Mouse (Mus musculus) heart, embryonic 13.5 days (tissue): Measurements from ENCODE around the gene Zfp341. TPM values are rescaled to one million over a fixed set of nuclear protein-coding genes. Genes with fewer than 3 reads are reported as not detected.
A peak's percentile ranks its signal among the peaks of the same experiment; 100 is the strongest.

Experiments
- ATAC-seq: fragments of 200-750 bp; cut with Nextera tagmentation; 2 replicates; pipeline ENCODE4 v1.8.0; 2017; ENCODE audit warnings: moderate TSS enrichment; ENCODE audit not compliant: insufficient number of reproducible peaks, low FRiP score, low TSS enrichment; ENCODE audit errors: extremely low read depth
- H3K27ac ChIP-seq: fragments of 300-500 bp; sonication (generic); replicated peaks from 2 replicates; pipeline ENCODE4 v1.5.1; 2015; ENCODE audit warnings: moderate library complexity, mild to moderate bottlenecking, inconsistent platforms
- H3K27me3 ChIP-seq: fragments of 300-500 bp; sonication (generic); replicated peaks from 2 replicates; pipeline ENCODE4 v1.6.1; 2015; ENCODE audit warnings: mild to moderate bottlenecking, inconsistent platforms
- H3K36me3 ChIP-seq: fragments of 300-500 bp; sonication (generic); 2 replicates; pipeline ENCODE4 v1.6.1; 2015; ENCODE audit warnings: mild to moderate bottlenecking, inconsistent platforms
- H3K4me1 ChIP-seq: fragments of 300-500 bp; sonication (generic); 2 replicates; pipeline ENCODE4 v1.6.1; 2015; ENCODE audit warnings: inconsistent platforms
- H3K4me2 ChIP-seq: fragments of 300-500 bp; sonication (generic); 2 replicates; pipeline ENCODE4 v1.6.1; 2015; ENCODE audit warnings: inconsistent platforms, mild to moderate bottlenecking, moderate library complexity
- H3K4me3 ChIP-seq: fragments of 300-500 bp; sonication (generic); 2 replicates; pipeline ENCODE4 v1.5.1; 2015; ENCODE audit warnings: moderate library complexity, mild to moderate bottlenecking, inconsistent platforms
- H3K9ac ChIP-seq: fragments of 300-500 bp; sonication (generic); 2 replicates; pipeline ENCODE4 v1.6.1; 2015; ENCODE audit warnings: inconsistent platforms, mild to moderate bottlenecking, moderate library complexity
- H3K9me3 ChIP-seq: fragments of 300-500 bp; sonication (generic); 2 replicates; pipeline ENCODE4 v1.6.1; 2016; ENCODE audit warnings: inconsistent platforms
- WGBS: fragments of 180-500 bp; shearing (Covaris S2); methylation state at CpG from one replicate; pipeline ENCODE4 v1.1.7; 2015; ENCODE audit warnings: mixed read lengths; 5-methylcytosine and 5-hydroxymethylcytosine counted together
- polyA plus RNA-seq: library from polyadenylated mRNA; unstranded; fragments of >200 nt; fragmentation: Nextera tagmentation; extraction: Ambion mirVana; gene quantifications from 2 replicates; pipeline ENCODE4 v1.2.1, GENCODE M21; 2015

Zfp341 gene
- polyA plus RNA-seq, 1 experiment from 2014 or later, result 0.68 TPM

DNA sequence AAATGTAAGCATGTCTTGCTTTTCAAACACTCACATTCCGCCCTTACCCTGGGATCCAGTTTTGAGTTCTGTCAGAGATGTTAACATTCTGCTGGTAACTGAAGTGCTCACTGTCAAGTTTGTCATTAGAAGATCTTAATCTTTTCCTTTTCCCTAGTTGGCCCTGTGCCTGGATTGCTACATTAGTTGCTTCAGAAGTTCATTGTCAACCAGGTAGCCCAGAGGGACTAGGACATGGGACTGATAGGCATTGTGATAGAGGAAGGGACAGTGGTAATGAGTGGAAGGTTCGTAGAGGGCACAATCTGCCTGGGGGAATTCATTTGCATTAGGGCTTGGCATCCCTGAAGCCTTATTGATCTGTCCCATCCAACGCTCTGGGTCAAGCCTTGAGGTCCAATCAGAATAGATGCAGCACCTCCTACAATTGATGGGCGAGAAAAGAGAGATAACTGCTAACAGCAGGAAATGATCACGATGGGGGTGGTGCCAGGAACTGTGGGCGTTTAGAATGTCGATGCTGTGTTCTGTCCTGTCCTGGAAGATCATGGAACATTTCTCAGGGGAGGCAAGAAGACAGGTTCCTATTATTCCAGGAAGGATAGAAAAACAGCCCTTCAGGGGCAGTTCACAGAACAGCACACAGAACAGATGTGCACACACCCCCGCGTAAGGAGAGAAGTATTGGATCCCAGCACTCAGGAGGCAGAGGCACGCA lies 3.9 kb upstream of the Zfp341 start:
- WGBS, result 52% methylated on average over 10 of the region's 10 CpGs

GRCm38 (mm10) chr2:154614841-154615576 lies 1.9 kb downstream of the Zfp341 start:
- ATAC-seq, result no peak
- H3K27ac ChIP-seq, result peak overlapping the region; percentile 28; the same call in 1 of the 2 replicates
- H3K27me3 ChIP-seq, result no peaks in the 10 kb centered on the region
- 59% methylated on average over 19 of the region's 19 CpGs for WGBS
- H3K9me3 ChIP-seq, result no peaks in the 10 kb centered on the region
- H3K36me3 ChIP-seq, result peaks cover 3% of the 10 kb centered on the region
- peak overlapping the region; percentile 13; the same call in 1 of the 2 replicates for H3K9ac ChIP-seq
- peak overlapping the region; percentile 84 for H3K4me2 ChIP-seq
- peak overlapping the region; percentile 26 for H3K4me3 ChIP-seq
- H3K4me1 ChIP-seq, result peaks cover 29% of the 10 kb centered on the region

More for the DNA sequence above, 3.9 kb upstream of the Zfp341 start:
- H3K27me3 ChIP-seq, result peaks cover 7% of the 10 kb centered on the region; the same call in 1 of the 2 replicates
- H3K4me3 ChIP-seq, result no peak overlapping the region
- no peak for ATAC-seq
- H3K36me3 ChIP-seq, result no peaks in the 10 kb centered on the region
- peaks cover 15% of the 10 kb centered on the region for H3K4me1 ChIP-seq
- H3K27ac ChIP-seq, result no peak overlapping the region
- H3K9ac ChIP-seq, result no peak overlapping the region
- no peaks in the 10 kb centered on the region for H3K9me3 ChIP-seq
- no peak overlapping the region for H3K4me2 ChIP-seq

GRCm38 (mm10) chr2:154615674-154616073 lies 2.6 kb downstream of the Zfp341 start:
- Histone ChIP-seq H3K36me3 (peaks cover 3% of the 10 kb centered on the region), H3K4me3 (no peak overlapping the region), H3K9ac (no peak overlapping the region), H3K9me3 (no peaks in the 10 kb centered on the region), H3K4me2 (peak overlapping the region; percentile 84), H3K4me1 (peaks cover 29% of the 10 kb centered on the region), H3K27ac (no peak overlapping the region), H3K27me3 (no peaks in the 10 kb centered on the region)
- no peak for ATAC-seq
- WGBS, result 68% methylated on average over 5 of the region's 5 CpGs

DNA sequence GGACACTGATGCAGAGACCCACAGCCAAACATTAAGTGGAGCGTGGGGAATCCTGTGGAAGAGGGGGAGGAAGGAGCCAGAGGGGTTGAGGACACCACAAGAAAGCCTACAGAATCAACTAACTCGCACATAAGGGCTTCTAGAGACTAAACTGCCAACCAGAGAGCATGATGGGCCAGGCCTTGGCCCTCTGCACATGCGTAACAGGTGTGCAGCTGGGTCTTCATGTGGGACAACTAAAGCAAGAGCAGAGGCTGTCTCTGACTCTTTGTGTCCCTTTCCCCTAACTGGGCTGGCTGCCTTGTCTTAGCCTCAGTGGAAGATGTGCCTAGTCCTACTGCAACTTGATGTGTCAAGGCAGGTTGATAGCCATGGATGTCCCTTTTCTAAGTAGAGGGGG lies 4.0 kb downstream of the Zfp341 start:
- Histone ChIP-seq H3K4me3 (no peak overlapping the region), H3K4me1 (peaks cover 29% of the 10 kb centered on the region), H3K9ac (no peak overlapping the region), H3K4me2 (no peak overlapping the region), H3K36me3 (peaks cover 3% of the 10 kb centered on the region), H3K9me3 (no peaks in the 10 kb centered on the region), H3K27ac (no peak overlapping the region), H3K27me3 (no peaks in the 10 kb centered on the region)
- ATAC-seq, result no peak
- 85% methylated on average over 3 of the region's 3 CpGs for WGBS

GRCm38 (mm10) chr2:154621684-154622083 lies 8.6 kb downstream of the Zfp341 start:
- peaks cover 5% of the 10 kb centered on the region; the same call in 1 of the 2 replicates for H3K9me3 ChIP-seq

GRCm38 (mm10) chr2:154624137-154624536 lies 11.0 kb downstream of the Zfp341 start:
- Histone ChIP-seq H3K4me2 (no peak overlapping the region), H3K36me3 (peaks cover 37% of the 10 kb centered on the region), H3K4me3 (no peak overlapping the region), H3K27me3 (no peaks in the 10 kb centered on the region), H3K9me3 (peaks cover 5% of the 10 kb centered on the region; the same call in 1 of the 2 replicates), H3K27ac (no peak overlapping the region), H3K9ac (no peak overlapping the region), H3K4me1 (no peaks in the 10 kb centered on the region)
- no peak for ATAC-seq

More at GRCm38 (mm10) chr2:154621684-154622083, 8.6 kb downstream of the Zfp341 start:
- Histone ChIP-seq H3K4me2 (no peak overlapping the region), H3K36me3 (peaks cover 31% of the 10 kb centered on the region), H3K27me3 (no peaks in the 10 kb centered on the region), H3K27ac (no peak overlapping the region), H3K4me3 (no peak overlapping the region), H3K4me1 (no peaks in the 10 kb centered on the region), H3K9ac (no peak overlapping the region)
- ATAC-seq, result no peak
- 69% methylated on average over 5 of the region's 5 CpGs for WGBS

DNA sequence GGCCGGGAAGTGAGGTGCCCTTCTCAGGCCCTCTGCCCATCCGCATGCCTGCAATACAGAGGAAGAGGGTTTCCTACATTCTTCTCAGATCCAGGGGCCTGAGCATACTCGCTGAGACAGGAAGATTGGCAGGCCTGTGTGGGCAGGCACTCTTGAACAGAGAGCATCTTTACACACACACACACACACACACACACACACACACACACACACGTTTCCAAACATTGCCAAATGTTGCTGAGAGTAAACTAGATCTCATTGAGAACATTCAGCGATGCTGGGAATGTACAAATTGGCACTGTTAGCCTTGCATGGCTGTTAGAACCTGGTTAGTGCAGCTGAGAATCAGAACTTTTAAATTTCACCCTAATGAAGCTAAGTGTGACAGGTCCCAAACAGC lies 17.4 kb downstream of the Zfp341 start:
- no peak for ATAC-seq
- H3K36me3 ChIP-seq, result peaks cover 49% of the 10 kb centered on the region
- no peak overlapping the region for H3K27ac ChIP-seq
- no peaks in the 10 kb centered on the region for H3K9me3 ChIP-seq
- 71% methylated on average over 5 of the region's 5 CpGs for WGBS
- H3K4me2 ChIP-seq, result no peak overlapping the region
- no peak overlapping the region for H3K9ac ChIP-seq
- H3K27me3 ChIP-seq, result no peaks in the 10 kb centered on the region
- H3K4me3 ChIP-seq, result no peak overlapping the region
- no peaks in the 10 kb centered on the region for H3K4me1 ChIP-seq

DNA sequence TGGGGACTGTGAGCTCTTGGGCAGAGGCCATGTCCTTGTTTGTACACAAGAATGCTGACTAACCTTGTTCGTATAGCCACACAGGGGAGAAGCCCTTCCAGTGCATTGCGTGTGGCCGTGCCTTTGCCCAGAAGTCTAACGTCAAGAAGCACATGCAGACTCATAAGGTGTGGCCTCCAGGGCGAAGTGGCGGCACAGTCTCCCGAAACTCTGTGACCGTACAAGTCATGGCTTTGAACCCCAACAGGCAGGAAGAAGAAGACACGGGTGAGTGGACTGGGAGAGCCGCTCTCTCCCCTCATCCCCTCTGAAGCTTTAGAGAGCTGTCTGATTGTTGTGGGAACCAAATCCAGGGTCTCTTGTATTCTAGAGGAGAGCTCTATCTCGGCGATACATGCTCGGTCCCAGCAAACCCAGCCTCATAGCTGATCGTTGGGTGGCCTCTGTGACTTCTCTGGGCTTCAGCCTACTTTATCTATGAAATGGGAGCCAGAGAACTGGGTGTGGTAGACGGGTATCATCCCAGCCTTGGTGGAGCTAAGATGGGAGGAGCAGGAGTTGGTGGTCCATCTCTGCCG lies 19.2 kb downstream of the Zfp341 start:
- Histone ChIP-seq H3K27me3 (no peaks in the 10 kb centered on the region), H3K9me3 (no peaks in the 10 kb centered on the region), H3K36me3 (peaks cover 56% of the 10 kb centered on the region), H3K4me3 (0 out of 2 replicates have a peak overlapping the region, but pooled peaks have one; percentile 8), H3K4me2 (peak overlapping the region; percentile 43), H3K27ac (peak overlapping the region; percentile 34), H3K4me1 (no peaks in the 10 kb centered on the region), H3K9ac (no peak overlapping the region)
- WGBS, result 76% methylated on average over 16 of the region's 16 CpGs
- ATAC-seq, result no peak

GRCm38 (mm10) chr2:154633039-154633742 lies 20.1 kb downstream of the Zfp341 start:
- H3K36me3 ChIP-seq, result peaks cover 65% of the 10 kb centered on the region
- WGBS, result 85% methylated on average over 5 of the region's 5 CpGs
- ATAC-seq, result no peak

GRCm38 (mm10) chr2:154633876-154634644 lies 21.0 kb downstream of the Zfp341 start:
- peaks cover 65% of the 10 kb centered on the region for H3K36me3 ChIP-seq

More at GRCm38 (mm10) chr2:154633039-154633742, 20.1 kb downstream of the Zfp341 start:
- Histone ChIP-seq H3K4me2 (peak overlapping the region; percentile 25; the same call in 1 of the 2 replicates), H3K4me1 (no peaks in the 10 kb centered on the region), H3K27me3 (no peaks in the 10 kb centered on the region), H3K9ac (no peak overlapping the region), H3K27ac (no peak overlapping the region), H3K4me3 (no peak overlapping the region), H3K9me3 (peaks cover 3% of the 10 kb centered on the region)

More at GRCm38 (mm10) chr2:154633876-154634644, 21.0 kb downstream of the Zfp341 start:
- Histone ChIP-seq H3K27me3 (no peaks in the 10 kb centered on the region), H3K9ac (no peak overlapping the region), H3K27ac (no peak overlapping the region), H3K4me1 (no peaks in the 10 kb centered on the region), H3K9me3 (peaks cover 8% of the 10 kb centered on the region), H3K4me2 (peak overlapping the region; percentile 13; the same call in 1 of the 2 replicates), H3K4me3 (no peak overlapping the region)
- 82% methylated on average over 9 of the region's 9 CpGs for WGBS
- no peak for ATAC-seq
